Mouse (Mus musculus) kidney, embryonic 14.5 days (tissue): ENCODE measurements around the gene Zfp709. TPM values are rescaled to one million over a fixed set of nuclear protein-coding genes. Genes with fewer than 3 reads are reported as not detected.
"Not testable (repeated sequence)": the region's sequence is repeated elsewhere in the genome, so short reads cannot be mapped to it uniquely, and the experiment has no call there.

ENCODE experiments used
- ATAC-seq: fragments of 200-750 bp; cut with Nextera tagmentation; 2 replicates; pipeline ENCODE4 v1.8.0; 2017; ENCODE audit warnings: moderate number of reproducible peaks, mild to moderate bottlenecking, moderate TSS enrichment, moderate library complexity; ENCODE audit not compliant: low FRiP score, low TSS enrichment
- H3K27ac ChIP-seq: fragments of 300-500 bp; sonication (generic); 2 replicates; pipeline ENCODE4 v1.5.1; 2014; ENCODE audit warnings: low read depth, mild to moderate bottlenecking, low read length, moderate library complexity, mixed read lengths
- H3K27me3 ChIP-seq: fragments of 300-500 bp; sonication (generic); 2 replicates; pipeline ENCODE4 v1.6.1; 2014; ENCODE audit warnings: mild to moderate bottlenecking, low read length; ENCODE audit not compliant: control insufficient read depth, insufficient read depth
- H3K36me3 ChIP-seq: fragments of 300-500 bp; sonication (generic); 2 replicates; pipeline ENCODE4 v1.6.1; 2014; ENCODE audit warnings: low read length, mixed read lengths; ENCODE audit not compliant: control insufficient read depth, insufficient read depth
- H3K4me1 ChIP-seq: fragments of 300-500 bp; sonication (generic); 2 replicates; pipeline ENCODE4 v1.6.1; 2014; ENCODE audit warnings: low read length, mixed read lengths; ENCODE audit not compliant: control insufficient read depth, insufficient read depth
- H3K4me2 ChIP-seq: fragments of 300-500 bp; sonication (generic); replicated peaks from 2 replicates; pipeline ENCODE4 v1.6.1; 2014; ENCODE audit warnings: low read depth, mild to moderate bottlenecking, low read length
- H3K4me3 ChIP-seq: fragments of 300-500 bp; sonication (generic); 2 replicates; pipeline ENCODE4 v1.5.1; 2014; ENCODE audit warnings: mild to moderate bottlenecking, low read length
- H3K9ac ChIP-seq: fragments of 300-500 bp; sonication (generic); 2 replicates; pipeline ENCODE4 v1.6.1; 2014; ENCODE audit warnings: low read depth, mild to moderate bottlenecking, low read length, moderate library complexity
- H3K9me3 ChIP-seq: fragments of 300-500 bp; sonication (generic); 2 replicates; pipeline ENCODE4 v1.6.1; 2016; ENCODE audit warnings: low read length; ENCODE audit not compliant: control insufficient read depth
- WGBS: fragments of 180-500 bp; shearing (Covaris S2); extraction: QIAGEN DNeasy Blood & Tissue Kit; methylation state at CpG from one replicate; pipeline ENCODE4 v1.1.7; 2014; 5-methylcytosine and 5-hydroxymethylcytosine counted together
- polyA plus RNA-seq: library from polyadenylated mRNA; unstranded; fragments of >200 nt; fragmentation: Nextera tagmentation; extraction: Ambion mirVana; gene quantifications from 2 replicates; pipeline ENCODE4 v1.2.1, GENCODE M21; 2014

The Zfp709 gene
- polyA plus RNA-seq, 1 experiment from 2014 or later: 7.7 TPM

GRCm38 (mm10) chr8:71856630-71857328, 25.0 kb upstream of the Zfp709 start:
- H3K4me1 ChIP-seq, H3K4me3 ChIP-seq, H3K27me3 ChIP-seq, H3K36me3 ChIP-seq, H3K9ac ChIP-seq, H3K4me2 ChIP-seq, H3K9me3 ChIP-seq, H3K27ac ChIP-seq: not testable (repeated sequence)
- WGBS: 88% methylated on average over 8 of the region's 10 CpGs
- ATAC-seq: peak; percentile 57; the same call in 1 of the 2 replicates

- not testable (repeated sequence) for ATAC-seq, H3K9me3 ChIP-seq, H3K36me3 ChIP-seq, H3K4me2 ChIP-seq, H3K4me3 ChIP-seq, H3K4me1 ChIP-seq, H3K27ac ChIP-seq, H3K9ac ChIP-seq, H3K27me3 ChIP-seq
- 80% methylated on average over 2 of the region's 2 CpGs for WGBS
Measured at GRCm38 (mm10) chr8:71857364-71857763, 24.5 kb upstream of the Zfp709 start.

- not testable (repeated sequence) for H3K9ac ChIP-seq, ATAC-seq, H3K27ac ChIP-seq, H3K4me1 ChIP-seq, H3K27me3 ChIP-seq, H3K9me3 ChIP-seq, H3K4me2 ChIP-seq, H3K4me3 ChIP-seq, H3K36me3 ChIP-seq
- 79% methylated on average over 1 of the region's 1 CpGs for WGBS
Measured at GRCm38 (mm10) chr8:71861551-71861950, 20.3 kb upstream of the Zfp709 start.

- H3K4me1 ChIP-seq, H3K27me3 ChIP-seq, ATAC-seq: not testable (repeated sequence)
Measured at GRCm38 (mm10) chr8:71862038-71862437, 19.8 kb upstream of the Zfp709 start.

GRCm38 (mm10) chr8:71900666-71901065, 18.8 kb downstream of the Zfp709 start:
- ATAC-seq: not testable (repeated sequence)

More at GRCm38 (mm10) chr8:71862038-71862437, 19.8 kb upstream of the Zfp709 start:
- not testable (repeated sequence) for H3K36me3 ChIP-seq, H3K4me3 ChIP-seq, H3K4me2 ChIP-seq, H3K27ac ChIP-seq, H3K9ac ChIP-seq, H3K9me3 ChIP-seq

GRCm38 (mm10) chr8:71903084-71903483, 21.3 kb downstream of the Zfp709 start:
- not testable (repeated sequence) for H3K4me1 ChIP-seq, ATAC-seq, H3K27me3 ChIP-seq, H3K4me3 ChIP-seq, H3K4me2 ChIP-seq, H3K9me3 ChIP-seq, H3K27ac ChIP-seq, H3K36me3 ChIP-seq, H3K9ac ChIP-seq
- WGBS: 73% methylated on average over 1 of the region's 1 CpGs

More at GRCm38 (mm10) chr8:71900666-71901065, 18.8 kb downstream of the Zfp709 start:
- H3K27ac ChIP-seq, H3K9me3 ChIP-seq, H3K9ac ChIP-seq, H3K36me3 ChIP-seq, H3K27me3 ChIP-seq, H3K4me3 ChIP-seq, H3K4me1 ChIP-seq, H3K4me2 ChIP-seq: not testable (repeated sequence)
- WGBS: 49% methylated on average over 11 of the region's 11 CpGs

- no peaks in the 10 kb centered on the region for H3K27me3 ChIP-seq
- no peak overlapping the region for H3K4me2 ChIP-seq
- H3K9ac ChIP-seq: no peak overlapping the region
- 86% methylated on average over 1 of the region's 1 CpGs for WGBS
- no peaks in the 10 kb centered on the region for H3K4me1 ChIP-seq
- no peaks in the 10 kb centered on the region for H3K9me3 ChIP-seq
- no peaks in the 10 kb centered on the region for H3K36me3 ChIP-seq
- ATAC-seq: no peak
- H3K4me3 ChIP-seq: no peak overlapping the region
- no peak overlapping the region for H3K27ac ChIP-seq
Measured at GRCm38 (mm10) chr8:71906809-71907208, 25.0 kb downstream of the Zfp709 start.

- Histone ChIP-seq H3K27me3 (no peaks in the 10 kb centered on the region), H3K4me1 (no peaks in the 10 kb centered on the region), H3K9ac (no peak overlapping the region), H3K4me3 (peak overlapping the region; percentile 65; the same call in 1 of the 2 replicates), H3K9me3 (no peaks in the 10 kb centered on the region), H3K27ac (no peak overlapping the region), H3K36me3 (no peaks in the 10 kb centered on the region), H3K4me2 (peak overlapping the region; percentile 46)
- no peak for ATAC-seq
- WGBS: 94% methylated on average over 5 of the region's 5 CpGs
Measured at GRCm38 (mm10) chr8:71907798-71908257, 26.0 kb downstream of the Zfp709 start.

- no peaks in the 10 kb centered on the region for H3K9me3 ChIP-seq
- H3K27me3 ChIP-seq: no peaks in the 10 kb centered on the region
- H3K9ac ChIP-seq: peak within 1 kb of the TSS; percentile 84
- H3K4me2 ChIP-seq: peak within 1 kb of the TSS; percentile 46
- H3K4me3 ChIP-seq: peak within 1 kb of the TSS; percentile 65
- WGBS: 7% methylated on average over 46 of the region's 47 CpGs
- H3K36me3 ChIP-seq: 0 out of 2 replicates have a peak, but pooled peaks cover 2% of the 10 kb centered on the region
- no peaks in the 10 kb centered on the region for H3K4me1 ChIP-seq
- ATAC-seq: peak; percentile 95
- H3K27ac ChIP-seq: peak within 1 kb of the TSS; percentile 97
Measured at GRCm38 (mm10) chr8:71908309-71909261, 26.8 kb downstream of the Zfp709 start, which contains the start of the genes Zfp882 and Zfp617. Gene Zfp882 (plus strand): TSS chr8:71908608. Gene Zfp617 (plus strand): TSS chr8:71908635.
